Mouse (Mus musculus): ENCODE measurements around the gene Lrrc1.

DNA sequence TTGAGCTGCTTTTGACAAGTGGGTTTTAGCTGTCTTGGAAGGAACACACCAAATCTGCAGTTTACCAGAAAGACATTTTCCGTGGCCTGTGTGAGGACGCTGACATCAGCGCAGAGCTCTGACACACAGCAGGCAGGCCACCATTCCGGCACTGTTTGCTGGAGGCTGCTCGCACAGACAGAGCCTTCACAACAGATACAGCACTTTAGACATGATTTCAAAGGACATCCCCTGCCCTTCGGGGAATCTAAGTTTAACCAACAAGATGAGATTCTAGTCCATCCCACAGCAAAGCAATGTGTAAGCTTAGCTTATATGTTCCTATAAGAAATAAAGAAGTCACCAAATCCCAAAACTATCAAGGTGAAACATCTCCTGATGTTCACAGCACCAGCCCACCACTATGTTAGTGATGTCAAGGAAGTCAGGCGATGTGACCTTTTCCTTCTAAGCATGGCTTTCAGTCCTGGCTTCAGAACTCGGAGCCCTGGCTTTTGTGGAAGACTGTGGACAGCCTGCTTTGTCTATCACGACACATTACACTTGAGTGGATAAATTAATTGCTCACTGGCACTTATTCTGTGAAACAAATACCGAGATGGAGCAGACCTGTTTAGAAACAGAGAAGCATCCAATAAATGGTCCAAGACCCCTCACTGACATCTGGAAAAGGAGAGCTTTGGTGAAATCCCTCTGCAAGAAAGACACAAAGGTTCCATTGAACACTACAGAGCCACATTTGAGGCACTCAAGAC, 66.3 kb downstream of the Lrrc1 start:
- TF ChIP-seq ZKSCAN1 (IDR thresholded peaks at IDR 0.05; ENCODE audit: low read depth, low read length) = no peak
- no peak for TF ChIP-seq MXI1 (IDR thresholded peaks at IDR 0.05; ENCODE audit: low read depth, low read length)
- TF ChIP-seq POLR2A (IDR thresholded peaks at IDR 0.05; ENCODE audit: control insufficient read depth in 1 of 2, insufficient read depth in 1 of 2, low read depth in 1 of 2, low read length in 2 of 2, poor library complexity in 1 of 2) = no peak
- no peak for TF ChIP-seq EP300 (IDR thresholded peaks at IDR 0.05; ENCODE audit: low read depth in 1 of 2, low read length in 2 of 2)

All from MEL (cell line).